Mouse (Mus musculus): ENCODE measurements around the gene Spry1. TPM values are rescaled to one million over a fixed set of nuclear protein-coding genes. Genes with fewer than 3 reads are reported as not detected.

Gene Spry1
- polyA plus RNA-seq, 1 experiment from 2014 or later, result 6.5 TPM

DNA sequence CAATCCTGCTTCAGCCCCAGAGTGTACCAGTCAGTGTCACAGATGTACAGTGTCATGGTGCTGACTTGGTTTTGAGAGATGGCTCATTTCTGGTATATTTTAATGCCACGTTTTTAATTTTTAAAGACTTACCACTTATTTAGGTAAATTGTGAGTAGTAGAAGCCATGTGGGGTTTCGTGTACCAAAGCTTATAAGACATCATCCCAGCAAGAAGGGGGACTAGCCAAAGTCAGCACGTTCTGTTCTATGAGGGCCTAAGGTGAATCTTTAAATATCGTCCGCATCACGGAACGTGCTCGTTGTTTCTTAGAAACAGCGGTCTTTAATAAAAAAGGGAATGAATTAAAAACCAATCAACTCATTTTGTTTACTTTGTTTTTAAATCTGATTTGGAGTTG lies 6.5 kb downstream of the Spry1 start:
- ATAC-seq, result no peak
- H3K4me1 ChIP-seq (ENCODE audit: control insufficient read depth, insufficient read depth, low read length), result peaks cover 18% of the 10 kb centered on the region; the same call in 1 of the 2 replicates
- H3K9ac ChIP-seq (ENCODE audit: low read depth, low read length), result no peak overlapping the region
- H3K36me3 ChIP-seq (ENCODE audit: control insufficient read depth, insufficient read depth, low read length), result peaks cover 14% of the 10 kb centered on the region
- H3K4me3 ChIP-seq (ENCODE audit: low read depth, low read length), result no peak overlapping the region
- H3K9me3 ChIP-seq (replicated peaks; ENCODE audit: control insufficient read depth, low read length, poor library complexity, severe bottlenecking), result no peaks in the 10 kb centered on the region
- WGBS, result 86% methylated on average over 9 of the region's 9 CpGs
- H3K27ac ChIP-seq (ENCODE audit: low read length), result no peak overlapping the region
- H3K4me2 ChIP-seq (ENCODE audit: low read length), result no peak overlapping the region
- H3K27me3 ChIP-seq (ENCODE audit: control insufficient read depth, insufficient read depth, low read depth, low read length), result no peaks in the 10 kb centered on the region; the same call in 1 of the 2 replicates

DNA sequence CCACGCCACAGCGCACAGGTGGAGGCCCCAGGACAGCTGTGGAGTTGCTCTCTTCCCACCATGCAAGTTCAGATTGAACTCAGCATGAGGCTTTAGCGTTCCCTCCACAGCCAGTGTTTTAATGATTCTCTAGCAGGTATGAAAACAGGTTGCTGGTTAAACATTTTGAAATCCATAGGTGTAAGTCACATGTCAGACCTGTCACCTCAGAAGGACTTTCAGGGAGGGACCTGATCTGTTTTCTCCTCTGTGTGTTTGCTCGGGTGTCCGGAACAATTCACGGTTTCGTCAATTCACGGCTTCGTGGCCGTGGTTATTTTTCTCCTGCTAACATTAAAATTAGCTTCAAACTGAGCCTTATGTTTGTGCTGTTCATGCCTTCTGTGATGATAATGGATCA lies 7.5 kb downstream of the Spry1 start:
- ATAC-seq, result no peak
- Histone ChIP-seq H3K27me3 (ENCODE audit: control insufficient read depth, insufficient read depth, low read depth, low read length) (no peaks in the 10 kb centered on the region; the same call in 1 of the 2 replicates), H3K36me3 (ENCODE audit: control insufficient read depth, insufficient read depth, low read length) (peaks cover 14% of the 10 kb centered on the region), H3K4me2 (ENCODE audit: low read length) (no peak overlapping the region), H3K4me3 (ENCODE audit: low read depth, low read length) (no peak overlapping the region), H3K4me1 (ENCODE audit: control insufficient read depth, insufficient read depth, low read length) (peaks cover 10% of the 10 kb centered on the region; the same call in 1 of the 2 replicates), H3K27ac (ENCODE audit: low read length) (no peak overlapping the region), H3K9ac (ENCODE audit: low read depth, low read length) (no peak overlapping the region), H3K9me3 (replicated peaks; ENCODE audit: control insufficient read depth, low read length, poor library complexity, severe bottlenecking) (no peaks in the 10 kb centered on the region)
- 70% methylated on average over 10 of the region's 10 CpGs for WGBS

DNA sequence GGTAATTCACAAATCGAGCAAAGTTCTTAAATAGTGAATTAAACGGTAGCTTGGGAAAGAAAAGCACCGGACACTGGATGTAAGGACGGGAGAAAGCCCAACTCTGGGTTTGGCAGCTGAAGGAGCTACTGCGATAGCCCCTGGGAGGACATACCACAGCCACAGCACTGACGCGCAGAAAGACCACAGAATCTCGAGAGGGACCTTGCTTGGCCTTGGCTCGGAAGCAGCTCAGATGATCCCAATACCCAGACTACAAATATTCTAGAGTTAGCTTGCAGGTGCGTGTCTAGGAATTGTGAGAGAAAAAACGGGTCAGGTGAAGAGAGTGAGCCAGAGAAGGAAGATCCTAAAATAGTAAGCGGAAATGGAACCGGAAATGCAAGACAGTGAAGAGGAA lies 8.5 kb downstream of the Spry1 start:
- H3K9ac ChIP-seq (ENCODE audit: low read depth, low read length), result no peak overlapping the region
- no peaks in the 10 kb centered on the region for H3K9me3 ChIP-seq (replicated peaks; ENCODE audit: control insufficient read depth, low read length, poor library complexity, severe bottlenecking)
- H3K27me3 ChIP-seq (ENCODE audit: control insufficient read depth, insufficient read depth, low read depth, low read length), result peaks cover 6% of the 10 kb centered on the region
- H3K4me2 ChIP-seq (ENCODE audit: low read length), result no peak overlapping the region
- no peak overlapping the region for H3K4me3 ChIP-seq (ENCODE audit: low read depth, low read length)
- peaks cover 11% of the 10 kb centered on the region for H3K36me3 ChIP-seq (ENCODE audit: control insufficient read depth, insufficient read depth, low read length)
- peaks cover under 1% of the 10 kb centered on the region; the same call in 1 of the 2 replicates for H3K4me1 ChIP-seq (ENCODE audit: control insufficient read depth, insufficient read depth, low read length)
- no peak for ATAC-seq
- WGBS, result 84% methylated on average over 13 of the region's 13 CpGs
- H3K27ac ChIP-seq (ENCODE audit: low read length), result no peak overlapping the region

DNA sequence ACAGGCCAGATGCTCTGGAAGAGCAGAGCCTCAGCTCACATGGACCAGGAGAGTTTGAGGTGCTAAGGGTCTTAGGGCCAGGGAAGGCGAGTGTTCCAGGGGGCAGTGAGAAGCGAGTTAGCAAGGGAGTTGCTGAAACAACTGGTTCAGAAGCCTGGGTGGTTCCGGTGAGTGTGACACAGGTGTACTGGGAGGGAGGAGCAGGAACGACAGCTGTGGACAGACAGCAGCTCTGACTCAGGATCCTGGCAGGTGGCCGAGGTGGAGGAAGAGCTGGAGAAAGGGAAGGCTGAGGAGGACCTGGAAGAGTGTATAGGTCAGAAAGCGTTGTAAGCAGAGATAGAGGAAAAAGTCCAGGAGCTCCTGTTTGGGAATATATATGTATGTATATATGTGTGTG lies 9.5 kb downstream of the Spry1 start:
- Histone ChIP-seq H3K27ac (ENCODE audit: low read length) (no peak overlapping the region), H3K9ac (ENCODE audit: low read depth, low read length) (no peak overlapping the region), H3K9me3 (replicated peaks; ENCODE audit: control insufficient read depth, low read length, poor library complexity, severe bottlenecking) (no peaks in the 10 kb centered on the region), H3K4me3 (ENCODE audit: low read depth, low read length) (no peak overlapping the region), H3K27me3 (ENCODE audit: control insufficient read depth, insufficient read depth, low read depth, low read length) (peaks cover 6% of the 10 kb centered on the region), H3K36me3 (ENCODE audit: control insufficient read depth, insufficient read depth, low read length) (peaks cover 10% of the 10 kb centered on the region), H3K4me2 (ENCODE audit: low read length) (no peak overlapping the region), H3K4me1 (ENCODE audit: control insufficient read depth, insufficient read depth, low read length) (peaks cover 2% of the 10 kb centered on the region; the same call in 1 of the 2 replicates)
- 79% methylated on average over 6 of the region's 6 CpGs for WGBS
- ATAC-seq, result no peak

DNA sequence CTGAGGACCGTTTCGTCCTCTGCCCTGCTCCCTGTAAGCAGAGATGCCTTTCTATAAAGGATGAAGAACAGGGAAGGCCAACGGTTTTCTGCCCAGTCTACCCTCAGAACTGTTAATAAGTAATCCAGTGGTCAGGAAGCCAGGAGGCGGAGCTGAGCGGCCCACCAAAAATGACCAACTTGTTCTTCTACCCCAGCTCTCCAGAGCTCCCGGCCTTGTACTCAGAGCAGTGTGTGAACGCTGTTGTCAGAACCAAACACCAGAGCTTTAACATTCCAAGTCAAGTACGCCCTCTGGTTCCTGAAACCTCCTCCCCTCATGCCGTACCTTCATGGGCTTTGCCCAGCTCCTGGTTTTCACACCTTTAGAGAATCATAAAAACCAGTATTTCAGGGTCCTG lies 12.8 kb downstream of the Spry1 start:
- no peak overlapping the region for H3K27ac ChIP-seq (ENCODE audit: low read length)
- no peaks in the 10 kb centered on the region for H3K9me3 ChIP-seq (replicated peaks; ENCODE audit: control insufficient read depth, low read length, poor library complexity, severe bottlenecking)
- ATAC-seq, result no peak
- H3K9ac ChIP-seq (ENCODE audit: low read depth, low read length), result no peak overlapping the region
- no peaks in the 10 kb centered on the region for H3K36me3 ChIP-seq (ENCODE audit: control insufficient read depth, insufficient read depth, low read length)
- WGBS, result 95% methylated on average over 9 of the region's 9 CpGs
- H3K27me3 ChIP-seq (ENCODE audit: control insufficient read depth, insufficient read depth, low read depth, low read length), result peaks cover 11% of the 10 kb centered on the region
- no peak overlapping the region for H3K4me2 ChIP-seq (ENCODE audit: low read length)
- peaks cover 17% of the 10 kb centered on the region for H3K4me1 ChIP-seq (ENCODE audit: control insufficient read depth, insufficient read depth, low read length)
- no peak overlapping the region for H3K4me3 ChIP-seq (ENCODE audit: low read depth, low read length)

DNA sequence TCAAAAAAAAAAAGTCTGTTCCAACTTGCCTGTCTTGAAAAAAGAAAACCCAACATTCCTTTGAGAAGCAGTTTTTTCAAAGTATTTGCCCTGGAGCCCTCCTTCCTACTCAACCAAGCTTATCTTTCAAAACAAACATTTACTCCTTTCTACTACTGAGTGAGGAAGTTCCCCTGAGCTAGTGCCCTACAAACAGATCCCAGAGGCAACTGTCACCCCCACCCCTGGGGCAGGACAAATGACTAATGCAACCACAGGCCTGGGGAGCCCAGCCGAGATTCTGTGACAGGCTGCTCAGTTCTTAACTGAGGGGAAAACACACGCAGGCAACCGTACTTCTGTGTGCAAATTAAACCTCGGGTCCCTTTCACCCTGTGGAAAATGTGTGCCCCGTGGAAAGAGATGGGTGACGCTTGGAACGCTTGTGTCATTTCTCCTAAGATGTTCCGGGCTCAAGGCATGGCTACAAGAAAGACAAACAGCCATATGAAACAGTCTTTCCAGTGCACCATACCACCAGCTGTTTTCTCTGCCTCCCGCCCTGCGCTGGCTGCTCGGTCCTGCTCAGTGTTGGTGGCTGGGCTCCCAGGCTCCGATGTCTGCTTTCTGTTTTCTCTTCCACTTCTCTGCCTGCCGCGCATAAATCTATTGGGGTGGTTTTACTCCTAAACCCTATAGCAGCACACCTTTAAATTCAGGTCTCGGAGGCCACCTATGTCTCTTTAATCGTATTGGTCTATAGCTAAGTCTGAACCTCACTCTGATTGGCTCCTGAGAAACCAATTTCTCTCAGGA lies 14.4 kb downstream of the Spry1 start:
- peak overlapping the region; percentile 38; the same call in 1 of the 2 replicates for H3K9ac ChIP-seq (ENCODE audit: low read depth, low read length)
- H3K4me1 ChIP-seq (ENCODE audit: control insufficient read depth, insufficient read depth, low read length), result peaks cover 17% of the 10 kb centered on the region
- no peak overlapping the region for H3K27ac ChIP-seq (ENCODE audit: low read length)
- H3K36me3 ChIP-seq (ENCODE audit: control insufficient read depth, insufficient read depth, low read length), result no peaks in the 10 kb centered on the region
- 0 out of 2 replicates have a peak, but pooled peaks have one; percentile 47 for ATAC-seq
- peak overlapping the region; percentile 57 for H3K4me2 ChIP-seq (ENCODE audit: low read length)
- 13% methylated on average over 16 of the region's 16 CpGs for WGBS
- no peaks in the 10 kb centered on the region for H3K9me3 ChIP-seq (replicated peaks; ENCODE audit: control insufficient read depth, low read length, poor library complexity, severe bottlenecking)
- H3K27me3 ChIP-seq (ENCODE audit: control insufficient read depth, insufficient read depth, low read depth, low read length), result peaks cover 13% of the 10 kb centered on the region
- peak overlapping the region; percentile 26 for H3K4me3 ChIP-seq (ENCODE audit: low read depth, low read length)

DNA sequence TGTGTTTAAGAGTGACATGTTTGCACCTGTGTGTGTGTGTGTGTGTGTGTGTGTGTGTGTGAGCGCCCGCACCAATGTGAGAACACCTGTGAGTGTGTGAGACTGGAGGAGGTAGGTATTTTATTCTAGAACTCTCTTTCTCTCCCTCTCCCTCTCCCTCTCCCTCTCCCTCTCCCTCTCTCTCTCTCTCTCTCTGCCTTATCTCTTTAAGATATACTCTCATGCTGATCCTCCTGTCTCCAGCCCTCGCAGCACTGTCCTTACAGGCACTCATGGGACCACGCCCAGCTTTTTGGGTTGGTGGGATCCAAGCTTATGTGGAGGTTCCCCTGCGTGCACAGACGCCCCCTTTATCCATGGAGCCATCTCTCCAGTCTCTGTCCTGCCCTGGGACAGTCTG lies 15.0 kb downstream of the Spry1 start:
- Histone ChIP-seq H3K9ac (ENCODE audit: low read depth, low read length) (no peak overlapping the region), H3K4me3 (ENCODE audit: low read depth, low read length) (no peak overlapping the region), H3K4me1 (ENCODE audit: control insufficient read depth, insufficient read depth, low read length) (peaks cover 17% of the 10 kb centered on the region), H3K4me2 (ENCODE audit: low read length) (peak overlapping the region; percentile 57), H3K27me3 (ENCODE audit: control insufficient read depth, insufficient read depth, low read depth, low read length) (peaks cover 13% of the 10 kb centered on the region), H3K9me3 (replicated peaks; ENCODE audit: control insufficient read depth, low read length, poor library complexity, severe bottlenecking) (no peaks in the 10 kb centered on the region), H3K27ac (ENCODE audit: low read length) (no peak overlapping the region), H3K36me3 (ENCODE audit: control insufficient read depth, insufficient read depth, low read length) (no peaks in the 10 kb centered on the region)
- 74% methylated on average over 6 of the region's 6 CpGs for WGBS
- 0 out of 2 replicates have a peak, but pooled peaks have one; percentile 25 for ATAC-seq

DNA sequence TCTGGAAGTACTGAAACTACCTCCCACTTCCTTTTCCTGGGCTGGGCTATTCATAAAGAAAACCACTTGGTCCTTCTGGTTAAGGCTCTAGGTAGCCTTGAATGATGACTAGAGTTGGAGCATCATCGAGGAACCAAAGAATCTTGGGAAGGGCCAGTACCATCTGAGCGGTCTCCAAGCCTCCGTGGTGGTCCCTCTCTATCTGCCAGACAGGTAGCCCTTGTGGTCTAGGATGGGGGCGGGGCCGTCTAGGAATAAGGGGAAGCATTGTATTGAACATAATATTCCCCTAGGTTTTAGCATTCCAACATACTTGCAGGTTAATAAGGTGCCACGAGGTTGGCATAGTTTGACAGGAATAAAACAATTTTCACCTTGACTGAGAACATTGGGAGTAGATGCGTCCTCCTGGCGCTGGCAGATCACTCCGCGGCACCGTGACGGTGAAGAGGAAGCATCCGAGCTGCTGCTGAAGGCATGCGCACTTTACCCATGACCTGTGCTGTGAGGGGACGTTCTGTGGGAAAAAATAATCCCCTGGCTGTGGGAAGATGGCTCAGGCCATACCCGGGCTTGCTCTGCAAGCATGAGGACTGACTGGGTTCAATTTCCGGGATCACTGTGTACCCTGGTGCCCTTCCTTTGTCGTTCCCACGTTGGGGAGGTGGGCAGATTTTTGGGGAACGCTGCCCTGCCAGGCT lies 16.3 kb downstream of the Spry1 start:
- Histone ChIP-seq H3K27ac (ENCODE audit: low read length) (no peak overlapping the region), H3K9me3 (replicated peaks; ENCODE audit: control insufficient read depth, low read length, poor library complexity, severe bottlenecking) (no peaks in the 10 kb centered on the region), H3K27me3 (ENCODE audit: control insufficient read depth, insufficient read depth, low read depth, low read length) (peaks cover 13% of the 10 kb centered on the region), H3K4me3 (ENCODE audit: low read depth, low read length) (peak overlapping the region; percentile 27), H3K4me2 (ENCODE audit: low read length) (peak overlapping the region; percentile 55), H3K4me1 (ENCODE audit: control insufficient read depth, insufficient read depth, low read length) (peaks cover 17% of the 10 kb centered on the region), H3K36me3 (ENCODE audit: control insufficient read depth, insufficient read depth, low read length) (no peaks in the 10 kb centered on the region), H3K9ac (ENCODE audit: low read depth, low read length) (peak overlapping the region; percentile 42; the same call in 1 of the 2 replicates)
- peak; percentile 66 for ATAC-seq
- WGBS, result 19% methylated on average over 20 of the region's 20 CpGs

DNA sequence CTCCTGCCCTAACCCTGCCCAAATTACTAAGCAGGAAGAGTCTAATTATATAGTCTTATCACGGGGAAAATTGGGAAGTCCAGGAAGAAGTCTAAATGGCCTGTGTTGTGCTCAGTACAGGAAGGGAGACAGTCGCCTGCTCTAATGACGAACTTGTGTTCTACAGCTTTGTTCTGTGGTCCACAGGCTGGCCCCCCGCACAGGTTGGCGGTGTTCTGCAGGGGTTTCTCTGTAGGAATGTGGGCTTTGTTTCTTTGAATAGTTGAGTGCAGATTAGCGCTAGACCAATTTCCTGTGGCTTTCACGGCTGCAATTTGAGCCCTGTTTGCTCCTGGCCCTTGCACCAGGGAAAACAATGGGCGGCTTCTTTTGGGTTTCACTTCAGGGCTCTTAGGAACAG lies 17.3 kb downstream of the Spry1 start:
- no peaks in the 10 kb centered on the region for H3K36me3 ChIP-seq (ENCODE audit: control insufficient read depth, insufficient read depth, low read length)
- no peak overlapping the region for H3K4me3 ChIP-seq (ENCODE audit: low read depth, low read length)
- H3K27ac ChIP-seq (ENCODE audit: low read length), result no peak overlapping the region
- H3K9me3 ChIP-seq (replicated peaks; ENCODE audit: control insufficient read depth, low read length, poor library complexity, severe bottlenecking), result no peaks in the 10 kb centered on the region
- H3K4me2 ChIP-seq (ENCODE audit: low read length), result peak overlapping the region; percentile 24; the same call in 1 of the 2 replicates
- WGBS, result 6% methylated on average over 8 of the region's 8 CpGs
- H3K27me3 ChIP-seq (ENCODE audit: control insufficient read depth, insufficient read depth, low read depth, low read length), result peaks cover 13% of the 10 kb centered on the region
- ATAC-seq, result peak; percentile 57
- no peak overlapping the region for H3K9ac ChIP-seq (ENCODE audit: low read depth, low read length)
- H3K4me1 ChIP-seq (ENCODE audit: control insufficient read depth, insufficient read depth, low read length), result peaks cover 17% of the 10 kb centered on the region
